Mouse (Mus musculus) heart, postnatal 10 days (tissue): Measurements from ENCODE around the gene Sfr1. TPM values are rescaled to one million over a fixed set of nuclear protein-coding genes. Genes with fewer than 3 reads are reported as not detected.

Source experiments
- DNase-seq, 2 experiments: peaks; one replicate each; pipeline ENCODE4 v3.0.0; 2021
- intact Hi-C: fragments of 180-260 bp; cut with DNase I; formaldehyde crosslinking; loops from one replicate; pipeline ENCODE4 v1.15.1; 2025
- total RNA-seq, 2 experiments: library from RNA; stranded (reverse); gene quantifications; 2 replicates each; pipeline ENCODE4 v1.2.3; 2021

Sfr1 gene
- 10 to 100 TPM; 68.4 to 72.4 TPM for total RNA-seq

GRCm38 (mm10) chr19:47731071-47731881, at the start of gene Sfr1:
Gene Sfr1 (plus strand): TSS chr19:47731682.
- peak; percentile 99 for DNase-seq
- intact Hi-C loops: loop anchor here (1.0 to 10.0 kb wide), 5 partner anchors 72 to 376 kb away; partner anchors contain the start of genes Cfap58 and Slk

- intact Hi-C loops: no loop called here
- no peak for DNase-seq
Measured at GRCm38 (mm10) chr19:47689592-47689991, 41.9 kb upstream of the Sfr1 start.

- no peak for DNase-seq
- intact Hi-C loops: no loop called here
Measured at GRCm38 (mm10) chr19:47691994-47692393, 39.5 kb upstream of the Sfr1 start, which contains the start of gene Col17a1. Gene Col17a1 (minus strand): TSS chr19:47692094.

GRCm38 (mm10) chr19:47695725-47696124, 35.8 kb upstream of the Sfr1 start:
- intact Hi-C loops: no loop called here
- DNase-seq: no peak

- no peak for DNase-seq
- intact Hi-C loops: no loop called here
Measured at GRCm38 (mm10) chr19:47696411-47696810, 35.1 kb upstream of the Sfr1 start.

GRCm38 (mm10) chr19:47697067-47697466, 34.4 kb upstream of the Sfr1 start:
- intact Hi-C loops: no loop called here
- no peak for DNase-seq

GRCm38 (mm10) chr19:47698266-47698665, 33.2 kb upstream of the Sfr1 start:
- peak in 1 of 2 experiments; percentile 4 for DNase-seq
- intact Hi-C loops: no loop called here

GRCm38 (mm10) chr19:47699743-47700142, 31.7 kb upstream of the Sfr1 start:
- DNase-seq: no peak

GRCm38 (mm10) chr19:47700509-47700908, 31.0 kb upstream of the Sfr1 start:
- DNase-seq: no peak
- intact Hi-C loops: no loop called here

More at GRCm38 (mm10) chr19:47699743-47700142, 31.7 kb upstream of the Sfr1 start:
- intact Hi-C loops: no loop called here

- no peak for DNase-seq
- intact Hi-C loops: no loop called here
Measured at GRCm38 (mm10) chr19:47705080-47705771, 26.3 kb upstream of the Sfr1 start.

GRCm38 (mm10) chr19:47705772-47706309, 25.6 kb upstream of the Sfr1 start:
- no peak for DNase-seq
- intact Hi-C loops: no loop called here

GRCm38 (mm10) chr19:47710376-47710775, 21.1 kb upstream of the Sfr1 start:
- intact Hi-C loops: no loop called here
- DNase-seq: no peak

- DNase-seq: no peak
- intact Hi-C loops: no loop called here
Measured at GRCm38 (mm10) chr19:47713457-47713856, 18.0 kb upstream of the Sfr1 start.

GRCm38 (mm10) chr19:47716144-47716543, 15.3 kb upstream of the Sfr1 start:
- intact Hi-C loops: no loop called here
- no peak for DNase-seq

- no peak for DNase-seq
- intact Hi-C loops: no loop called here
Measured at GRCm38 (mm10) chr19:47719147-47719546, 12.3 kb upstream of the Sfr1 start.

GRCm38 (mm10) chr19:47722471-47722870, 9.0 kb upstream of the Sfr1 start:
- intact Hi-C loops: loop anchor here (5.0 kb wide), 1 partner anchor 40 kb away; no protein-coding TSS in a partner anchor
- DNase-seq: no peak

- intact Hi-C loops: loop anchor here (5.0 kb wide), 1 partner anchor 43 kb away; no protein-coding TSS in a partner anchor
- peak in 1 of 2 experiments; percentile 7 for DNase-seq
Measured at GRCm38 (mm10) chr19:47724903-47725302, 6.6 kb upstream of the Sfr1 start.

GRCm38 (mm10) chr19:47725643-47726140, 5.8 kb upstream of the Sfr1 start:
- DNase-seq: no peak
- intact Hi-C loops: no loop called here

GRCm38 (mm10) chr19:47730691-47731070, 801 bp upstream of the Sfr1 start:
- DNase-seq: peak; percentile 77 to 81
- intact Hi-C loops: loop anchor here (1.0 to 10.0 kb wide), 5 partner anchors 71 to 376 kb away; partner anchors contain the start of genes Cfap58 and Slk

- intact Hi-C loops: loop anchor here (1.0 to 10.0 kb wide), 5 partner anchors 73 to 377 kb away; partner anchors contain the start of genes Cfap58 and Slk
Measured at GRCm38 (mm10) chr19:47731931-47732330, 449 bp downstream of the Sfr1 start.

GRCm38 (mm10) chr19:47747072-47747471, 15.6 kb downstream of the Sfr1 start:
- intact Hi-C loops: no loop called here
- DNase-seq: no peak

More at GRCm38 (mm10) chr19:47731931-47732330, 449 bp downstream of the Sfr1 start:
- peak in 1 of 2 experiments; percentile 71 for DNase-seq
